Mouse (Mus musculus): ENCODE data around the gene Cd300lf. TPM values are rescaled to one million over a fixed set of nuclear protein-coding genes. Genes with fewer than 3 reads are reported as not detected.

Cd300lf gene
- polyA plus RNA-seq, 1 experiment from 2014 or later, result 0.36 TPM

DNA sequence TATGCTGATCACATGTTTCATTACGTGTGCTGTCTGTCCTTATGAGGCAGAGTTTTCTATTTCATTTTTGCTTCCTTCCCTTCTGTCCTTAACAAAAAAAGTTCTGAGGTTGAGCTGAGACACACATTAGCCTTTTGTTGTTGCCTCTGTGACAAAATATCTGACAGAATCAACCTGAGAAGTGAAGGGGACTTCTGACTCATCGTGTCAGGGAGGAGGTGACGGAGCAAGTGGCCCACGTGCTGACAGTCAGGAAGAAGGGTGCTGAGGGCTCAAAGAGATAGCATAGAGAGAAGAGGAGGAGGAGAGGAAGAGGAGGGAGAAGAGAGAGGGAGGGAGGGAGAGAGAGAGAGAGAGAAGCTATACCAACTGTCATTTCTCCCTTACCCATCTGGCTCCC lies 5.3 kb downstream of the Cd300lf start:
- Histone ChIP-seq H3K9me3 (replicated peaks) (no peaks in the 10 kb centered on the region), H3K36me3 (no peaks in the 10 kb centered on the region), H3K9ac (no peak overlapping the region), H3K27ac (no peak overlapping the region), H3K27me3 (no peaks in the 10 kb centered on the region), H3K4me1 (no peaks in the 10 kb centered on the region), H3K4me3 (replicated peaks) (no peak overlapping the region), H3K4me2 (no peak overlapping the region)
- 66% methylated on average over 4 of the region's 4 CpGs for WGBS
- ATAC-seq (replicated peaks; ENCODE audit: low FRiP score), result no peak

- H3K36me3 ChIP-seq, result no peaks in the 10 kb centered on the region
- no peak overlapping the region for H3K9ac ChIP-seq
- no peak overlapping the region for H3K4me3 ChIP-seq (replicated peaks)
- ATAC-seq (replicated peaks; ENCODE audit: low FRiP score), result no peak
- no peaks in the 10 kb centered on the region for H3K9me3 ChIP-seq (replicated peaks)
- no peak overlapping the region for H3K27ac ChIP-seq
- no peaks in the 10 kb centered on the region for H3K4me1 ChIP-seq
- no peak overlapping the region for H3K4me2 ChIP-seq
- no peaks in the 10 kb centered on the region for H3K27me3 ChIP-seq
- whole genome bisulfite sequencing, result 67% methylated on average over 9 of the region's 9 CpGs
Measured at GRCm38 (mm10) chr11:115119409-115119808, 14.4 kb downstream of the Cd300lf start.

GRCm38 (mm10) chr11:115112196-115112595 lies 21.6 kb downstream of the Cd300lf start:
- no peak overlapping the region for H3K9ac ChIP-seq
- H3K4me2 ChIP-seq, result no peak overlapping the region
- no peak overlapping the region for H3K27ac ChIP-seq
- H3K4me3 ChIP-seq (replicated peaks), result no peak overlapping the region
- H3K27me3 ChIP-seq, result no peaks in the 10 kb centered on the region
- no peaks in the 10 kb centered on the region for H3K36me3 ChIP-seq
- 40% methylated on average over 3 of the region's 3 CpGs for WGBS
- ATAC-seq (replicated peaks; ENCODE audit: low FRiP score), result no peak
- no peaks in the 10 kb centered on the region for H3K4me1 ChIP-seq
- no peaks in the 10 kb centered on the region for H3K9me3 ChIP-seq (replicated peaks)

- ATAC-seq (replicated peaks; ENCODE audit: low FRiP score), result no peak
Measured at GRCm38 (mm10) chr11:115110271-115110670, 23.5 kb downstream of the Cd300lf start.

DNA sequence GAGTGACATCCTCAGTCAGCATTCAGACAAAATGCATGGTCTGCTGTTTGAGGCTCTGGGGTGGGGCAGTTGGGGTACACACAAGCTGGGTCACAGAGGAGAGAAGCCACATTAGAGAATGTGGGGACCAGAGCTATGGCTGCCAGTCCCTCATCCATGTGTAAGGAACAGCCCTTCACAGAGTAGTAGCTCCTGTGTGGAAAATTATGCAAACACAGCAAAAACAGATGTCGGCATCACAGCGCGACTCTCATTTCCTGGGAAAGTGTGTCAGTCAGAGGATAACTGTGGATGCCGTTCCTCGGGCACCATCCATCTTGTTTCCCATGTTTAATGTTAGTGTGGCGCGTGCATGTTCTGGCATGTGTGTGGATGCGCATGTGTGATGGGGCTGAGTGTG lies 25.6 kb downstream of the Cd300lf start:
- H3K36me3 ChIP-seq, result no peaks in the 10 kb centered on the region
- 88% methylated on average over 8 of the region's 8 CpGs for WGBS
- no peaks in the 10 kb centered on the region for H3K4me1 ChIP-seq
- no peak overlapping the region for H3K27ac ChIP-seq
- no peaks in the 10 kb centered on the region for H3K9me3 ChIP-seq (replicated peaks)
- no peak overlapping the region for H3K9ac ChIP-seq
- ATAC-seq (replicated peaks; ENCODE audit: low FRiP score), result no peak
- no peak overlapping the region for H3K4me2 ChIP-seq
- no peak overlapping the region for H3K4me3 ChIP-seq (replicated peaks)
- no peaks in the 10 kb centered on the region for H3K27me3 ChIP-seq

More at GRCm38 (mm10) chr11:115110271-115110670, 23.5 kb downstream of the Cd300lf start:
- no peak overlapping the region for H3K4me3 ChIP-seq (replicated peaks)
- no peak overlapping the region for H3K9ac ChIP-seq
- WGBS, result 85% methylated on average over 4 of the region's 5 CpGs
- no peaks in the 10 kb centered on the region for H3K36me3 ChIP-seq
- H3K27ac ChIP-seq, result no peak overlapping the region
- no peaks in the 10 kb centered on the region for H3K27me3 ChIP-seq
- no peaks in the 10 kb centered on the region for H3K9me3 ChIP-seq (replicated peaks)
- no peak overlapping the region for H3K4me2 ChIP-seq
- no peaks in the 10 kb centered on the region for H3K4me1 ChIP-seq

DNA sequence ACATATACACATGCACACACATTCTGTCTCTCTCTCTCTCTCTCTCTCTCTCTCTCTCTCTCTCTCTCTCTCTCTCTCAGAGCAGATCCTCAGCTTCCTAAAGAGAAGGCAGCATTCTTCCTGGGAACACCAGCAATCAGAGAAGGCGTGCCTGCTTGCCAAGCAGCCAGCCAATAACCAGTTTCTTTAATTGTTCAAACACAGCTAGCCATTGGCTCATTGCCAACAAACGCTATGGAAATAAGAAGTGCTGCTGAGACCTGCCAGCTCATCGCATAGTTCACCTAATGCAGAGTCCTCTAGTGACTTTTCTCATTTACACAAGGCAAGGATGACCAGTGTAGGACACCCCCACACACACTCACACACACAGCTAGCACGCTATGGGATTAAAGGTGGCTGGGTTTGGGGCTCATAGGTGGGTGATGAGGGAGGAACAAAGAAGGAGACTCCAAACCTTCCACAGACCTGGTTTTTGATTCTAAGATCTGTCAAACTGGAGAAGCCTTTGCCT lies 26.3 kb downstream of the Cd300lf start:
- Histone ChIP-seq H3K27ac (no peak overlapping the region), H3K4me1 (no peaks in the 10 kb centered on the region), H3K4me2 (no peak overlapping the region), H3K9ac (no peak overlapping the region), H3K27me3 (no peaks in the 10 kb centered on the region), H3K36me3 (no peaks in the 10 kb centered on the region), H3K9me3 (replicated peaks) (no peaks in the 10 kb centered on the region), H3K4me3 (replicated peaks) (no peak overlapping the region)
- 51% methylated on average over 4 of the region's 4 CpGs for WGBS
- no peak for ATAC-seq (replicated peaks; ENCODE audit: low FRiP score)

- H3K9ac ChIP-seq, result no peak overlapping the region
- H3K27me3 ChIP-seq, result no peaks in the 10 kb centered on the region
- no peaks in the 10 kb centered on the region for H3K9me3 ChIP-seq (replicated peaks)
- no peaks in the 10 kb centered on the region for H3K36me3 ChIP-seq
- 90% methylated on average over 2 of the region's 2 CpGs for WGBS
- H3K27ac ChIP-seq, result no peak overlapping the region
- no peak overlapping the region for H3K4me2 ChIP-seq
- ATAC-seq (replicated peaks; ENCODE audit: low FRiP score), result no peak
- H3K4me1 ChIP-seq, result 0 out of 2 replicates have a peak, but pooled peaks cover under 1% of the 10 kb centered on the region
- no peak overlapping the region for H3K4me3 ChIP-seq (replicated peaks)
Measured at GRCm38 (mm10) chr11:115106638-115107037, 27.2 kb downstream of the Cd300lf start.

GRCm38 (mm10) chr11:115104769-115105563 lies 28.8 kb downstream of the Cd300lf start:
- Histone ChIP-seq H3K9me3 (replicated peaks) (no peaks in the 10 kb centered on the region), H3K4me3 (replicated peaks) (no peak overlapping the region), H3K9ac (no peak overlapping the region), H3K4me2 (no peak overlapping the region), H3K27me3 (no peaks in the 10 kb centered on the region), H3K27ac (no peak overlapping the region), H3K36me3 (no peaks in the 10 kb centered on the region), H3K4me1 (0 out of 2 replicates have a peak, but pooled peaks cover 3% of the 10 kb centered on the region)
- ATAC-seq (replicated peaks; ENCODE audit: low FRiP score), result no peak
- 67% methylated on average over 8 of the region's 8 CpGs for WGBS

DNA sequence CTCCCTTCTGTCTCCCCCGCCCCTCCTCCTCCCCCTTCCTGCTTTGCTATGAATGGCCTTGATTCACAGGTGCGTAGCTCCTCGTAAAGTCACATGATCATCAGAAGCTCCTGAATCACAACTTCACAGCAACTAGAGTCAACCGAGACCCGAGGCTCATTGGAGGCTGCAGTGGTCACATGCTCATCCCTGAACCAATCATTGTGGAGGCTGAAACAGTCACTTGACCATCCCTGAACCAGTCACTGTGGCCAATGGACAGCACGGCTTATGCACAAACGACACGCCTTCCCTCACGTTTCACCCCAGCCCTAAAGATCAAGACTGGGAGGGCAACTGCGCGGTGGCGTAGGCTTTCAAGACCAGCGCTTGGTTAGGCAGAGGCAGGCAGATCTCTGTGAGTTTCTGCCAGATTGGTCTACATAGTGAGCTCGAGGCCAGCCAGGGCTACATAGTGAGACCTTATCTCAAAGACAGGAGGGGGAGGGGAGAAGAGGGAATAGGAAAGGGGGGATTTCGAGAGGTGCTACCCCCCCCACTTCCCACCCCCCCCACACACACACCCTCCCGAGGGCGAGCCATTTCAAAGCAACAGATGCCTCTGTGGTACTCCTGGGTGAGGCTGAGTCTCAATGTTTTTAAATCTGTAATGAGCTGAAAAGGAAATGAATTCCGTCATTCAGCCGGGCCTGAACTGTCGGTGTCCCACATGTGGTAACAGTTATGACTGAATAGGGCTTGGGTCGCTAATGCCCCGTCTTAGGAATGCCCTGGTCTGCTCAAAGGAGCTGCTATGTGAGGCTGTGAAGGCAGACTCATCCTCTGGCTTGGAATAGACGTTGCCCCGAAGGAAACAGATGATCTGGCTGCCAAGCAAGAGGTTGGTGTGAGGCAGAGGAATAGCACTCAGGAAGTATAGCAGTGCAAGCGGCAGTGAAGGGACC lies 30.1 kb downstream of the Cd300lf start:
- H3K4me3 ChIP-seq (replicated peaks), result no peak overlapping the region
- H3K27me3 ChIP-seq, result no peaks in the 10 kb centered on the region
- H3K9me3 ChIP-seq (replicated peaks), result no peaks in the 10 kb centered on the region
- no peak overlapping the region for H3K27ac ChIP-seq
- ATAC-seq (replicated peaks; ENCODE audit: low FRiP score), result no peak
- no peaks in the 10 kb centered on the region for H3K36me3 ChIP-seq
- no peak overlapping the region for H3K9ac ChIP-seq
- WGBS, result 86% methylated on average over 25 of the region's 25 CpGs
- H3K4me2 ChIP-seq, result no peak overlapping the region
- H3K4me1 ChIP-seq, result 0 out of 2 replicates have a peak, but pooled peaks cover 7% of the 10 kb centered on the region

DNA sequence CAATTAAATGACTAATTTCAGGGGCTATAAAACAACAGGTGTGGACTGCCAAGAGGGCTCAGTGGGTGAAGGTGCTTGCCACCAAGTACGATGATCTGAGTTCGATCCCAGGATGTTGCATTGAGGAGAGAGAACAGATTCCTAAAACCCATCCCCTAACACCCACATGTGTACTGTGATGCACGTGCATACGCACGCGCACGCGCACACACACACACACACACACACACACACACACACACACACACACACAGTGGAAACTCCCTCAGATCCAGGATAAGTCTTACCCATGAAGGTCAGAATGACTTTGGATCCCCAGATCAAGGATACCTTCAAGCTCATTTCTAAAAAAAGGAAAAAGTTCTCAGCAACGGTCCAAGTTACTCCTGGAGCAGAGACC lies 31.7 kb downstream of the Cd300lf start:
- Histone ChIP-seq H3K4me2 (no peak overlapping the region), H3K27ac (no peak overlapping the region), H3K9ac (no peak overlapping the region), H3K4me3 (replicated peaks) (no peak overlapping the region), H3K27me3 (no peaks in the 10 kb centered on the region; the same call in 1 of the 2 replicates), H3K9me3 (replicated peaks) (no peaks in the 10 kb centered on the region), H3K4me1 (0 out of 2 replicates have a peak, but pooled peaks cover 7% of the 10 kb centered on the region), H3K36me3 (no peaks in the 10 kb centered on the region)
- WGBS, result 90% methylated on average over 9 of the region's 9 CpGs
- ATAC-seq (replicated peaks; ENCODE audit: low FRiP score), result no peak

DNA sequence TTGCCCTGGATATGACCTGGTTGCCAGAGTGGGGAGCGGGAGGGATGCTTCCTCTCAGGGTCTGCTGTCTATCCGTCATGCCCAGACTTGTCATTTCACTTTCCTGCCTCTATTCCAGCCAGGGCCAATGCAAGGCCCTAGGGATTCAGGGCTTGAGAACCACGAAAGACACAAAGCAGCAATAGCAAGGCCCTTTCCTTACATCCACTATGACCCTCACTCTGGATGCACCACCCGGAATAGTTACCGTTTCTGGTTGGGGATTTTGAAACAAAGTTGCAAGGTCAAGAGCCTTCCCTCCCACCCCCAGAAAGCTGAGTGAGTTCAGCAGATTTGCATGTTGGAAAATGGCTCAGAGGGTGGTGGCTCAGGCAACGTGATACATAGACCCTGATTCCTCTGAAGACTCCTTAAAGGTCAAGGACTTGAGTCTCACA lies 32.2 kb downstream of the Cd300lf start:
- Histone ChIP-seq H3K9me3 (replicated peaks) (no peaks in the 10 kb centered on the region), H3K36me3 (no peaks in the 10 kb centered on the region)

GRCm38 (mm10) chr11:115100741-115101140 lies 33.1 kb downstream of the Cd300lf start:
- Histone ChIP-seq H3K4me3 (replicated peaks) (no peak overlapping the region), H3K27me3 (no peaks in the 10 kb centered on the region; the same call in 1 of the 2 replicates), H3K36me3 (no peaks in the 10 kb centered on the region), H3K27ac (no peak overlapping the region), H3K4me1 (0 out of 2 replicates have a peak, but pooled peaks cover 7% of the 10 kb centered on the region), H3K9ac (no peak overlapping the region), H3K4me2 (no peak overlapping the region), H3K9me3 (replicated peaks) (no peaks in the 10 kb centered on the region)
- 37% methylated on average over 7 of the region's 7 CpGs for WGBS
- ATAC-seq (replicated peaks; ENCODE audit: low FRiP score), result no peak

More for the DNA sequence above, 32.2 kb downstream of the Cd300lf start:
- H3K4me2 ChIP-seq, result no peak overlapping the region
- H3K27ac ChIP-seq, result no peak overlapping the region
- no peak overlapping the region for H3K4me3 ChIP-seq (replicated peaks)
- H3K27me3 ChIP-seq, result no peaks in the 10 kb centered on the region; the same call in 1 of the 2 replicates
- WGBS, result 40% methylated on average over 6 of the region's 6 CpGs
- no peak for ATAC-seq (replicated peaks; ENCODE audit: low FRiP score)
- H3K9ac ChIP-seq, result no peak overlapping the region
- H3K4me1 ChIP-seq, result 0 out of 2 replicates have a peak, but pooled peaks cover 7% of the 10 kb centered on the region
